Mouse (Mus musculus): Measurements from ENCODE around the gene Plin2.

DNA sequence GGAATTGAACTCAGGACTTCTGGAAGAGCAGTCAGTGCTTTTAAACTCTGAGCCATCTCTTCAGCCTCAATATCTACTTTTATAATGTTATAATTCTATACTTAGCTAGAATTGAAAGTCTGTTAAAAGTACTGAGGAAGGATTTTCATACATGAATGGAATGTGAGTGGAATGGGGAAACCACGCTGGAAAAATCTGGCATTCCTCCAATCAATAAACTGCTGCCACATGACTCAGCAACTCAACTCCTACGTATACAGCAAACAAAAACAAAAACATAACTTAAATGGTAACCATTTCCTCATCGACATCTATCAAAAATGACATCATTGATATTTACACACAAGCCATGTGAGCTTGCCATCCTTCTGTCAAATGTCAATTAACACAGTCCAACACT, 47.7 kb downstream of the Plin2 start:
- TF ChIP-seq CTCF (IDR thresholded peaks at IDR 0.05; ENCODE audit: control insufficient read depth, insufficient read depth, low read length): no peak
- TF ChIP-seq POLR2A (IDR thresholded peaks at IDR 0.05; ENCODE audit: borderline replicate concordance, control insufficient read depth, low read depth, low read length): no peak
